Mouse (Mus musculus): ENCODE measurements at regions not wholly inside any gene's neighbourhood (a gene's known extent, or its start where the extent isn't known, plus 50 kb on each side); places are given as distances from the start of the nearest gene placed in this dataset.

DNA sequence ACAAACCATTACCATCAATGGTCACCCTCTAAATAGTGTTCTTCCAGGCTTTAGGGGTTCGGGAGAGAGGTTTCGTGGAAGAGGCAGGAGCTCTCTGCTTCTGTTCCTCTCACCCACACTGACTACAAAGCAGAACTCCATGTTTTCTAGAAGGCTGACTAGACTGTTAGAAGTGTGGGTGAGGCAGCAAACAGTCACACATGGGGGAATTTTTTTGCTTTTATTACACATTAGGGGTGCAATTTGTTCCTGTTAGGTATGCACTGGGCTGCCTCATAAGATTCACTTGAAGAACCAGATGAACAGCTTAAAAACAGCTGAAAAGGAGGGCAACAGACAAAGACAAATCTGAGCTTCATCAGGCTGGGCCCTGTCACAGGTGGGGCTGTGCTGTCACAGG is 124.5 kb upstream of the Syt13 start:
- Histone ChIP-seq H3K4me1 (ENCODE audit: control insufficient read depth in 1 of 2, insufficient read depth in 2 of 2) (no peaks in the 10 kb centered on the region; a peak in 1 of 4 replicates), H3K9me3 (replicated peaks; ENCODE audit: low read length) (no peaks in the 10 kb centered on the region), H3K4me3 (replicated peaks in 1 of 3; ENCODE audit: low read depth in 2 of 3, low read length in 2 of 3, poor library complexity in 1 of 3) (no peak overlapping the region), H3K36me3 (replicated peaks in 1 of 2; ENCODE audit: control insufficient read depth in 1 of 2, insufficient read depth in 1 of 2, low read length in 1 of 2) (no peaks in the 10 kb centered on the region), H3K4me2 (ENCODE audit: insufficient read depth, low read depth, poor library complexity, severe bottlenecking) (no peak overlapping the region), H3K9ac (ENCODE audit: insufficient read depth, low read depth) (no peak overlapping the region), H3K79me2 (replicated peaks; ENCODE audit: control insufficient read depth, extremely low read depth, insufficient read depth, poor library complexity, severe bottlenecking) (no peaks in the 10 kb centered on the region), H3K27me3 (replicated peaks) (peaks cover 23% of the 10 kb centered on the region), H3K27ac (ENCODE audit: insufficient read depth, low read depth) (no peak overlapping the region)
- no peak for DNase-seq (ENCODE audit: extremely low read depth)
- in situ Hi-C loops (cut with MboI; ENCODE audit: low pct_ligation_motif_present, low pct_unique_long_range_greater_than_20kb, low sequenced_read_pairs): no loop called here
- dilution Hi-C loops (cut with MboI; ENCODE audit: extremely low pct_ligation_motif_present, extremely low pct_unique_long_range_greater_than_20kb, low sequenced_read_pairs): no loop called here
- TF ChIP-seq BHLHE40 (IDR thresholded peaks at IDR 0.05; ENCODE audit: low read depth, low read length): no peak
- TF ChIP-seq ELF1 (IDR thresholded peaks at IDR 0.05; ENCODE audit: low read depth, low read length): no peak
- no peak for TF ChIP-seq NELFE (IDR thresholded peaks at IDR 0.05; ENCODE audit: low read depth, low read length)
- TF ChIP-seq ZC3H11A (IDR thresholded peaks at IDR 0.05; ENCODE audit: low read depth, low read length): no peak

DNA sequence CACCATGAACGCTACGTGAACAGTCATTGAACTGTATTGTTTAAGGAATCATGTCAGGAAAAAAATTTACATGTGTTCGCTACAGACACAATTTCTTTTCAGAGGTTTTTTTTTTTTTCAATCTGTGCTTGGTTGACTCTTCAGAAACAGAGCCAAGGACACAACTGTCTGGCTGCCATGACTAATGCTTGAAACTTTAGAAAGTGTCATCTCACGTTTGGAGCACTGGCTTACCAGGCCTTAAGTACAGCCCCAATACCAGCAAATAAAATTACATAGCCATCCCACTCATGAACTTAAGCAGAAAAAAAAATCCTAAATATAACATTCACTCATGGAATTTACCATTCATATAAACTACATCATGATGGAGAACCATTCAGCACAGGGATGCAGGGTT is 115.1 kb upstream of the Syt13 start:
- no peak overlapping the region for H3K4me2 ChIP-seq (ENCODE audit: insufficient read depth, low read depth, poor library complexity, severe bottlenecking)
- H3K79me2 ChIP-seq (replicated peaks; ENCODE audit: control insufficient read depth, extremely low read depth, insufficient read depth, poor library complexity, severe bottlenecking): no peaks in the 10 kb centered on the region
- dilution Hi-C loops (cut with MboI; ENCODE audit: extremely low pct_ligation_motif_present, extremely low pct_unique_long_range_greater_than_20kb, low sequenced_read_pairs): no loop called here
- no peaks in the 10 kb centered on the region for H3K36me3 ChIP-seq (replicated peaks in 1 of 2; ENCODE audit: control insufficient read depth in 1 of 2, insufficient read depth in 1 of 2, low read length in 1 of 2)
- H3K27me3 ChIP-seq (replicated peaks): peaks cover 12% of the 10 kb centered on the region
- H3K9ac ChIP-seq (ENCODE audit: insufficient read depth, low read depth): no peak overlapping the region
- H3K4me3 ChIP-seq (replicated peaks in 1 of 3; ENCODE audit: low read depth in 2 of 3, low read length in 2 of 3, poor library complexity in 1 of 3): no peak overlapping the region
- H3K4me1 ChIP-seq (ENCODE audit: control insufficient read depth in 1 of 2, insufficient read depth in 2 of 2): peaks cover 2 to 10% of the 10 kb centered on the region in 2 experiments
- TF ChIP-seq MAX (IDR thresholded peaks at IDR 0.05; ENCODE audit: low read length) (no peak), MAZ (IDR thresholded peaks at IDR 0.05; ENCODE audit: low read depth, low read length) (no peak)
- H3K9me3 ChIP-seq (replicated peaks; ENCODE audit: low read length): peaks cover 5% of the 10 kb centered on the region
- no peak overlapping the region for H3K27ac ChIP-seq (ENCODE audit: insufficient read depth, low read depth)
- in situ Hi-C loops (cut with MboI; ENCODE audit: low pct_ligation_motif_present, low pct_unique_long_range_greater_than_20kb, low sequenced_read_pairs): no loop called here
- DNase-seq (ENCODE audit: extremely low read depth): no peak

DNA sequence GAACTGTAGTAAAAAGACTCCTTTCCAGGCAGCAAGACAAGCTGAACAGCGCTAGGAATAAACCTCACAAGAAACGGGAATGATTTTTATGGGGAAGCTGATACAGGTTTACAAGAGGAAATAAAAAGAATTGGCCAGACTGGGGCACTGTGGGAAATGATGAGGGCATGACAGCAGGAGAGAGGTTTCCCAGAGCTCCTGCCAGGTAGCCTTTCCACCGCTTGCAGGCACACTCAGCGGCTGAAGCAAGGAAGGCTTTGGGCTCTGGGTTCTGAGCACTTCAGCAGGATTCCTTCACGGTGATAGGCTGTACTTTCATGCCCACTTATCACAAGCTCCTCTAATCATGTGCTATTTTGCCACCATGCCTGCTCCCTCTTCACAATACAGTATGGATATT is 114.2 kb upstream of the Syt13 start:
- H3K27ac ChIP-seq (ENCODE audit: insufficient read depth, low read depth): no peak overlapping the region
- dilution Hi-C loops (cut with MboI; ENCODE audit: extremely low pct_ligation_motif_present, extremely low pct_unique_long_range_greater_than_20kb, low sequenced_read_pairs): no loop called here
- TF ChIP-seq USF1 (IDR thresholded peaks at IDR 0.05; ENCODE audit: low read depth, low read length) (no peak), MAX (IDR thresholded peaks at IDR 0.05; ENCODE audit: low read length) (no peak), RCOR1 (conservative IDR thresholded peaks at IDR 0.05; ENCODE audit: low read depth, low read length) (no peak), SMC3 (IDR thresholded peaks at IDR 0.05; ENCODE audit: low read depth, low read length) (no peak), MEF2A (IDR thresholded peaks at IDR 0.05; ENCODE audit: borderline replicate concordance, low read depth, low read length) (no peak), EP300 (IDR thresholded peaks at IDR 0.05; ENCODE audit: low read length) (no peak)

More for the DNA sequence above, 114.2 kb upstream of the Syt13 start:
- peaks cover 5% of the 10 kb centered on the region for H3K9me3 ChIP-seq (replicated peaks; ENCODE audit: low read length)
- peaks cover 7% of the 10 kb centered on the region for H3K27me3 ChIP-seq (replicated peaks)
- in situ Hi-C loops (cut with MboI; ENCODE audit: low pct_ligation_motif_present, low pct_unique_long_range_greater_than_20kb, low sequenced_read_pairs): no loop called here
- H3K4me2 ChIP-seq (ENCODE audit: insufficient read depth, low read depth, poor library complexity, severe bottlenecking): no peak overlapping the region
- no peak overlapping the region for H3K9ac ChIP-seq (ENCODE audit: insufficient read depth, low read depth)
- H3K79me2 ChIP-seq (replicated peaks; ENCODE audit: control insufficient read depth, extremely low read depth, insufficient read depth, poor library complexity, severe bottlenecking): no peaks in the 10 kb centered on the region
- no peaks in the 10 kb centered on the region for H3K36me3 ChIP-seq (replicated peaks in 1 of 2; ENCODE audit: control insufficient read depth in 1 of 2, insufficient read depth in 1 of 2, low read length in 1 of 2)
- H3K4me3 ChIP-seq (replicated peaks in 1 of 3; ENCODE audit: low read depth in 2 of 3, low read length in 2 of 3, poor library complexity in 1 of 3): no peak overlapping the region
- no peak for DNase-seq (ENCODE audit: extremely low read depth)
- H3K4me1 ChIP-seq (ENCODE audit: control insufficient read depth in 1 of 2, insufficient read depth in 2 of 2): peaks cover 7 to 19% of the 10 kb centered on the region in 2 experiments
